Mouse (Mus musculus) bone marrow, adult 2 months (tissue): ENCODE results near the gene Acsl6.

Source experiments
- CTCF ChIP-seq: fragments of 200-500 bp; IDR thresholded peaks from 2 replicates; pipeline ENCODE4 v1.5.1; 2011; ENCODE audit warnings: low read length, control low read depth; ENCODE audit not compliant: control insufficient read depth, insufficient read depth
- POLR2A ChIP-seq: fragments of 200-500 bp; IDR thresholded peaks from 2 replicates; pipeline ENCODE4 v1.6.1; 2011; ENCODE audit warnings: low read depth, mild to moderate bottlenecking, control low read depth, low read length, borderline replicate concordance; ENCODE audit not compliant: control insufficient read depth

DNA sequence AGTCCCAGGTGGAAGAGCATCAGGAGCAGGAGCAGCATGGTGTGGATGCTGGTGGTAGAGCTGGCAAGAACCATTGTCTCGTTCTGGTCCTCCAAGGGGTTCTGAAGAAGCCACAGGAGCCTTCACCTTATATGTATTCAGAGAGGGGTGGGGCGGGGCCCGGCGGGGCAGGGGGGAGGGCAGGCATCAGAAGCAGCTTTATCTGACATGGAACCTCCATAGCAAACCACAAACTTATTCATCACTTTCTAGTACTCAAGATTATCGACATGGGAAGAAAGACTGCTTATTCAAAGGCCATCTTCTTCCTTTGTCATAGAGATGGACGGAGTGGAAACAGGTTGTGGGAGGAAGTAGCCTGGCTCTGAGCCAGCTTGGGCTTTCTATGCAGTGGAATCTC lies 36.4 kb upstream of the Acsl6 start, which contains the start of gene Il3:
- no peak for TF ChIP-seq POLR2A
- TF ChIP-seq CTCF, result no peak
